Mouse (Mus musculus) ES-E14 (cell line): ENCODE measurements around the gene Macrod2. TPM values are rescaled to one million over a fixed set of nuclear protein-coding genes. Genes with fewer than 3 reads are reported as not detected.
"Not testable (repeated sequence)": the region's sequence is repeated elsewhere in the genome, so short reads cannot be mapped to it uniquely, and the experiment has no call there.

Experiments used
- DNase-seq: peaks from one replicate; pipeline ENCODE4 v3.0.0-alpha.2; 2013; ENCODE audit warnings: low read depth, low spot score
- H3K27ac ChIP-seq: 2 replicates; pipeline ENCODE4 v1.5.1; 2012; ENCODE audit warnings: low read depth, mild to moderate bottlenecking, low read length, moderate library complexity, mixed read lengths; ENCODE audit not compliant: poor library complexity, insufficient read depth, severe bottlenecking
- H3K36me3 ChIP-seq: 2 replicates; pipeline ENCODE4 v1.6.1; 2012; ENCODE audit warnings: mild to moderate bottlenecking, low read length, moderate library complexity, mixed read lengths; ENCODE audit not compliant: control insufficient read depth, poor library complexity, insufficient read depth, severe bottlenecking
- H3K4me1 ChIP-seq, 2 experiments: fragments of 150-350 bp in 1 of 2; sonication (generic) in 1 of 2; 2 replicates each; pipeline ENCODE4 v1.6.1; 2012; ENCODE audit warnings: low read length in 2 of 2, mild to moderate bottlenecking in 1 of 2, mixed read lengths in 1 of 2; ENCODE audit not compliant: control insufficient read depth in 2 of 2, insufficient read depth in 2 of 2, poor library complexity in 1 of 2
- H3K4me3 ChIP-seq, 2 experiments: fragments of 150-350 bp in 1 of 2; sonication (generic) in 1 of 2; 2 replicates each; pipeline ENCODE4 v1.5.1; 2012; ENCODE audit warnings: low read length in 2 of 2, low read depth in 1 of 2, mild to moderate bottlenecking in 1 of 2, mixed read lengths in 1 of 2; ENCODE audit not compliant: insufficient read depth in 1 of 2, poor library complexity in 1 of 2, severe bottlenecking in 1 of 2
- H3K9ac ChIP-seq: 2 replicates; pipeline ENCODE4 v1.6.1; 2012; ENCODE audit warnings: low read depth, mild to moderate bottlenecking, low read length, mixed read lengths; ENCODE audit not compliant: poor library complexity, insufficient read depth, severe bottlenecking
- H3K9me3 ChIP-seq: fragments of 150-350 bp; sonication (generic); 2 replicates; pipeline ENCODE4 v1.6.1; 2012; ENCODE audit warnings: low read depth, mild to moderate bottlenecking, low read length; ENCODE audit not compliant: control insufficient read depth, insufficient read depth
- CHD2 ChIP-seq: IDR thresholded peaks from 2 replicates; pipeline ENCODE4 v1.6.1; 2014; ENCODE audit warnings: mild to moderate bottlenecking, low read depth, low read length, inconsistent platforms
- HCFC1 ChIP-seq: IDR thresholded peaks from 2 replicates; pipeline ENCODE4 v1.6.1; 2012; ENCODE audit warnings: low read length, inconsistent platforms, borderline replicate concordance; ENCODE audit not compliant: insufficient read depth
- MAFK ChIP-seq: IDR thresholded peaks from 2 replicates; pipeline ENCODE4 v1.6.1; 2014; ENCODE audit warnings: mild to moderate bottlenecking, low read depth, low read length, inconsistent platforms; ENCODE audit not compliant: insufficient read depth
- ZC3H11A ChIP-seq: IDR thresholded peaks from 2 replicates; pipeline ENCODE4 v1.6.1; 2012; ENCODE audit warnings: low read depth, mild to moderate bottlenecking, inconsistent platforms, low read length, borderline replicate concordance
- ZNF384 ChIP-seq: IDR thresholded peaks from 2 replicates; pipeline ENCODE4 v1.6.1; 2012; ENCODE audit warnings: low read depth, low read length, inconsistent platforms
- in situ Hi-C, 2 experiments: fragments of 600-800 bp; cut with MboI; formaldehyde crosslinking; loops; one replicate each; pipeline ENCODE4 v1.15.1; 2025; ENCODE audit warnings: low sequenced_read_pairs in 2 of 2, inconsistent platforms in 1 of 2; ENCODE audit not compliant: unreplicated experiment in 2 of 2
- total RNA-seq: library from RNA; depleted of rRNA; stranded (reverse); fragments of 300-350 nt; gene quantifications from 2 replicates; pipeline ENCODE4 v1.2.3, GENCODE M21; 2012

Macrod2 gene
- total RNA-seq, 1 experiment, result 12.7 TPM

DNA sequence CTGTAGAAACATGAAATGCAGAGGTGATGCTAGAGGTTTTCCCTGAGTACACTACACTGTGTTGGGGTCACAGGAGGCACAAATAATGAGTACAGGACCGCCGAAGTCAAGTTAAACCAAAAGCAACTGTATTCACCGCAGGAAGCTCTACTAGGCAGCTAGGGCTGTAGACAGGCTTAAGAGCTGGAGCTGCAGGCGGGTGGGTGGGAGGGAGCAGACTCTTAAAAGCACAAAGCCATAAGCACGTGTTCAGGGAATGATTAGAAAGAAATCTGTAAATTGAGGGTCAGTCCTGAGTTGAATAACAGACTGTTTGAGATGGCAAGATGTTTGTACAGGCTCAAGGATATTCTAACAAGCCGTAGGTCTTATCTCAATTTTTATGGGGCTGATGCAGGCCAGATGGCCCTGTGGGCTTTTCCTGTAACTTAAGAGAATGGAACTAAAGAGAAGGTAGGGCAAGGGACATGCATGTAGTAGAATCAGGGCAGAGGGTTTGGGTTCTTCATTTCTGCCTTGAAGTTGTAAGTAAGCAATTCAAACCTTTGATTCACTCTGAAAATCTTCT lies 337.6 kb downstream of the Macrod2 start:
- TF ChIP-seq HCFC1, result no peak
- TF ChIP-seq CHD2, result no peak
- no peak for TF ChIP-seq ZNF384
- no peak for TF ChIP-seq ZC3H11A
- no peak for TF ChIP-seq MAFK
- no peaks in the 10 kb centered on the region for H3K9me3 ChIP-seq
- no peak overlapping the region for H3K27ac ChIP-seq

DNA sequence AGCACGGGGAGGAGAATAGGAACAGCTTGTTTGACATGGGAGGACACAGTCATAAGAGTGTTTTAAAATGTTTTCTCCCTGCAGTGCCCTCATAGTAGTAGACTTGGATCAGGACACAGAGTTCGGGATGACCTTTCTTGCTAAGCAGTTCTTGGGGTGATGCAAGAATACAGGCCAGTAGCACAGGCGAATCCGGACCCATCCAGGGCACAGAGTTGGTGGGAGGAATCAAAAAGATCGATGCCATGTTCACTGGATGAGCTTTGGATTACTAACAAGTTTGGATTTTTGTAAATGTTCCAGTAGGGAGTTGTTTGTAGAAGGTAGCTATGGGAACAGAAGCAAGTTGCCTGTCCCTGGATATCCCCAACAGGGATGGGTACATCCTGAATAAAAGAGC lies 345.4 kb downstream of the Macrod2 start:
- Histone ChIP-seq H3K9me3 (no peaks in the 10 kb centered on the region), H3K4me3 (no peak overlapping the region), H3K9ac (no peak overlapping the region), H3K27ac (no peak overlapping the region), H3K4me1 (no peaks in the 10 kb centered on the region), H3K36me3 (no peaks in the 10 kb centered on the region)
- no peak for DNase-seq
- no peak for TF ChIP-seq ZC3H11A
- TF ChIP-seq ZNF384, result no peak
- no peak for TF ChIP-seq MAFK
- no peak for TF ChIP-seq HCFC1
- no peak for TF ChIP-seq CHD2
- in situ Hi-C loops, result no loop called here

More for the DNA sequence above, 337.6 kb downstream of the Macrod2 start:
- DNase-seq, result no peak
- Histone ChIP-seq H3K9ac (no peak overlapping the region), H3K36me3 (no peaks in the 10 kb centered on the region), H3K4me3 (no peak overlapping the region), H3K4me1 (no peaks in the 10 kb centered on the region)
- in situ Hi-C loops, result no loop called here

DNA sequence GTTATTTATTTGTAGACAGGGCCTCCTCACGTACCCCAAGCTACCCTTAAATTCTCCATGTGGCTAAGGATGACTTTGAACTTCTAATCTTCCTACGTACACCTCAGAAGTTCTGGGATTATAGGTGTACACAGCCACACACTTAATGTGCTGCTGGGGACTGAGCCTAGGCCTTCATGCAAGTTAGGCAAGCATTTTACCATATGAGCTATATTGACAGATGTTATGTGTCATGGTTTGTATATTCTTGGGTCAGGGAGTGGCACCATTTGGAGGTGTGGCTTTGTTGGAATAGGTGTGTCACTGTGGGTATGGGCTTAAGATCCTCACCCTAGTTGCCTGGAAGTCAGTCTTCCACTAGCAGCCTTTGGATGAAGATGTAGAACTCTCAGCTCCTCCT lies 347.8 kb downstream of the Macrod2 start:
- H3K4me3 ChIP-seq, DNase-seq, H3K9me3 ChIP-seq: not testable (repeated sequence)

DNA sequence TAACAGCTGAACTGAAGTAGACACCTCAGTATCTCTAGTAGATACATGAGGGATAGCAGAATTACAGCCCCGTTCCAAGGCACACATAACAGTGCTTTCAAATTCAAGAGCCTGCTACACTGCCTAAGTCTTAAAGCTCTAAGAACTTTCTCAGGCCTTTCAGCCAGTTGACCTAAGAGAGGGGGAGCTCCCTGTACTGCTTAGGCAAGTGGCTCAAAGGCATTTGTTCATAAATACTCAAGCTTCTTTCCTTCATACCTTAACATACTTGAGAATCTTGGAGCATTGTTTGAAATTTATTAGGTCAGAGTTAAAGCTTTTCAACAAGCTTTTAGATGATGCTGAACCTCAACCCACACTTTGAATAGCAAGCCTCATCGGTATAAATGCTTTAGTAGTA lies 363.8 kb downstream of the Macrod2 start:
- in situ Hi-C loops, result no loop called here
- TF ChIP-seq HCFC1 (no peak), MAFK (no peak), ZNF384 (no peak), CHD2 (no peak), ZC3H11A (no peak)
- no peaks in the 10 kb centered on the region for H3K36me3 ChIP-seq
- no peaks in the 10 kb centered on the region for H3K9me3 ChIP-seq
- H3K9ac ChIP-seq, result no peak overlapping the region
- DNase-seq, result no peak
- no peak overlapping the region for H3K4me3 ChIP-seq
- peaks cover 0 to 4% of the 10 kb centered on the region in 2 experiments; a peak in 2 of 4 replicates for H3K4me1 ChIP-seq
- H3K27ac ChIP-seq, result no peak overlapping the region

More for the DNA sequence above, 347.8 kb downstream of the Macrod2 start:
- H3K4me1 ChIP-seq, H3K27ac ChIP-seq, H3K9ac ChIP-seq, H3K36me3 ChIP-seq, in situ Hi-C loops: not testable (repeated sequence)

DNA sequence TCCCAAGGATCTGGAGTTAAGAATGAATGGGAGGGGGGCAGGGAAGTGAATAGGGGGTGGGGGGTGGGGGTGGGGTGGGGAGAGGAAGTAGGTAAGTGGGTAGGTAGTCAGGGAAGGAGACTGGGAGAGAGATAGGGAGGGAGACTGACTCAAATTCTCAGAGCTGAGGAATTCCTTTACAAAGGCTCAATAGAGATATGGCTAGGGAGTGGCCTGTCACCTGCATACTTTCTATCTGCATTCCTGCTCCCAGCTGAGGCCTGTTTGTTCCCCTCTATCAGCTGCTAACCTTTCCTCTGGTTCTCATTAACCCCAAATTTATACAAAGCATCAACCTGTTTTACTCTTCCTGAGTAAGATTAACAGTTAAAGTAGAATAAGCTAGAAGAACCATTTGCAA lies 364.6 kb downstream of the Macrod2 start:
- H3K9ac ChIP-seq, result no peak overlapping the region
- H3K36me3 ChIP-seq, result no peaks in the 10 kb centered on the region
- H3K27ac ChIP-seq, result no peak overlapping the region
- H3K9me3 ChIP-seq, result no peaks in the 10 kb centered on the region
- TF ChIP-seq ZC3H11A, result no peak
- TF ChIP-seq HCFC1, result no peak
- no peak for TF ChIP-seq MAFK
- TF ChIP-seq CHD2, result no peak
- TF ChIP-seq ZNF384, result no peak
- peaks cover 0 to 4% of the 10 kb centered on the region in 2 experiments; a peak in 2 of 4 replicates for H3K4me1 ChIP-seq
- in situ Hi-C loops, result no loop called here
- DNase-seq, result no peak
- no peak overlapping the region for H3K4me3 ChIP-seq
